Mouse (Mus musculus) CD8-positive naive resting alpha-beta T cell, adult 2 months (primary cell): ENCODE measurements around the gene Dnajb4.
"Not testable (repeated sequence)": the region's sequence is repeated elsewhere in the genome, so short reads cannot be mapped to it uniquely, and the experiment has no call there.

Source experiments
- DNase-seq, 2 experiments: peaks; one replicate each; pipeline ENCODE4 v3.0.0; 2022; ENCODE audit warnings: low read depth in 2 of 2, low spot score in 2 of 2

Gene Dnajb4

DNA sequence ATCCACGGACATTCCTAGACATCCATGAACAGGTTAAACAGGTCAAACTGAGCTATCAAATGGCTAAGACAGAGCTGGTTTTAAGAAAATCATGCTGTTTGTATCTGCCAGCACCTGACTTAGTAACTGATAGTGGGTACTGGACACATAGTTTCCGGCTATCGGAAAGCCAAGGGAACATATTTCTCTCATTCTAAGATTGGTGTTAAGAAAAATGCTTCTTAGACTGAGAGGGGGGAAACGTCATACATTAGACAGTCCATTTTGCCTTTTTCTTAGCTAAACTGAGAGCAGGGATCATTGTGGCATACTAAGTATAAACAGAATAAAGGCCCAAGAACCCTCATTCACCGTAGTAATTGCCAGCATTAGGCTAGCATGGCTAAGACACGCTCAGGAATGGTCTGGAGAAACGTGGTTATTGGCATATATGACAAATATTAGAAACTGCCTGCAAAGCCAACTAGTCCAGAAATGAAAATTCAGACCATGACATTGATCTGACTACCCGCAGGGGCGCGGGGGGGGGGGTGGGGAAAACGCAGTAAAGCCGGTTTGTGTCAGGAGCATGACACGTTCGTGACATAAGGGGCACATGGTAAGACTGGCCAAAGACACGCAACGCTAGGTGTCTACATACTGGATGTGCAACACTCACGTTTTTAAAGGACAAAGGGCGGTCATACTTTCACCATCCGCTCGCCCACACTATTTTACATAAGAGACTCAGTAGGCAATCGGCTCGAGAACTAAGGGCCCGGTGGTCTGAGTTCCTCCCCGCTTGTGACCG, 730 bp downstream of the Dnajb4 start:
- DNase-seq = no peak

DNA sequence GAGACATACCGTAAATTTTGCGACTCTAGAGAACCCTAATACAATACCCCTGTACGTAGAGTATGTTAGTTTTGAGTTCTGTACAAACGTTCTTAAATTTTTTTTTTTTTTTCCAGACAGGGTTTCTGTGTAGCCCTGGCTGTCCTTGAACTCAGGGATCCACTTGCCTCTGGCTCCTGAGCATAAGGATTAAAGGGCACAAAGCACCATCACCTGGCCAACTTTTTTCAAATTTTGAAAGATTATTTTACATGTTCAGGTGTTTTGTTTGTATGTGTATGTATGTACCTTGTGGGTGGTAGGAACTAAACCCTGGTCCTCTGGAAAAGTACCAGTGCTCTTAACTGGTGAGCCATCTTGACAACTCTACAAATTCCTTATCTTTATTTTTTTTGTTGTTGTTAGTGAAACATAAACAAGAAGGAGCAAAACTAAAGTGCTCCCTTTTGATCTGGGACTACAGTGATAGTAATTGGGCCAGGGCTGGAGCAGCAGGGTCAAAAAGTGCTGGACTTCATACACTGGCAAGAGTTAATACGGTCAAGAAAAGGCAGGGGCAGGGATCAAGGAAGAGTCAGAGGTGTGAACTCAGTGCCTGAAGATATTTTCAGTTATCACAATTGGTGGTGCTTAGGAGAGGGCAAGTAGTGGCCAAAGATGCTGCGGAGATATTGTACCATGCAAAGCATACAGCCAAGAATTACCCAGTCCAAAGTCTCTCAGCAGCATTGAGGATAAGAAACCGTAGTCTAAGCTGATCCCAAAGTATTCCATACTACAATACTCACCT, 1.8 kb downstream of the Dnajb4 start:
- no peak for DNase-seq

DNA sequence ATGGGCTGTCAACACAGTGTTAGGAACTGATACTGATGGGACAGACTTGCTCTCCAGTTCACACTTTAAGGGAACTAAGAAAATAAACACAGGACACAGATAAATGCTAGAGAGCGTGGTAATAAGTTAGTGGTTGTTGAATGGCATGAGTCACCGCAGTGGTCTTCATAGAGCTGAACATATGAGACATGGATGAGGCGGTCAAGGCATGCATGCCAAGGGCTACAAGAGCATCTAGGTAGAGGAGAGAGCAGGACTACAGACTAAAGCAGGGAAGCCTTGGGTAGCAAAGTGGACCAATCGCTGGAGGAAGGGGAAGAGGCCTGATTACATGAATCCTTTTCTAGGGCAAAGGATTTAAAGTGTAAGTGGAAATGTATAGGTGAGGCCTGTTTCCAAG, 2.9 kb downstream of the Dnajb4 start:
- no peak for DNase-seq

DNA sequence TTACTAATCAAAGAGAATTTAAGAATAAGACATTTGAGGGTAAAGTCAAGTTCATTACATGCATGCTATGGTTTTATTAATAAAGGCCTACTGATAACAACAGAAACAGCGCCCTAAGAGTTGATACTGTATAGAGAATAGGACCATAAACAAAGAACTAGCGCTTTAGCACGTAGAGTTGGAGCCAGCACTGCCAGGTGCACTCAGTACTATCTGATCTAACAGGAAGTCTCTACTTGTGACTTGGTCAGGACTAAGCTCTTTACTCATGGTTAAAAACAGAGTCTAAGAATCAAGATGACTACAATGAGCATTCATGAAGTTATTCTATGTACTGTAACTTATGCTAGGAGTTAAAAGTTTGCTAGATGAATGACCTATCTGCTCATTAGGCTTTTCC, 5.5 kb downstream of the Dnajb4 start:
- DNase-seq = no peak

DNA sequence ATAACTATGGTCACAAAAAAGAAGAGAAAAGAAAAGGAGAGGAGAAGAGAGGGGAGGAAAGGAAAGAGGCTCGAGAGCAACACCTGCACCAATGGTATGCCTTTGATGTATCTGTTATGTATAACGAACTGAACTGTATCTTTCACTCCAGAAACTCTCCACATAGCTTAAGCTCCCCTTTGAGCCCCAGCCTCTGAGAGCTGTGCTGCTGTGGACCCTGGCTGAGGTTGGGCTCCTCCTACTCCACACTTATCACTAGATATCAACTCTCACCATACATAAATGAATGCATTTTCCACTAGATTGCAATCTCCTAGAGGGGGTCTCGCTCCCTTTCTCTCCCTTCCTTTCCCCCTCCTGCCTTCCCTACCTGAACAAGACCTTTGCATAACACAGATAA, 6.1 kb downstream of the Dnajb4 start:
- no peak for DNase-seq

DNA sequence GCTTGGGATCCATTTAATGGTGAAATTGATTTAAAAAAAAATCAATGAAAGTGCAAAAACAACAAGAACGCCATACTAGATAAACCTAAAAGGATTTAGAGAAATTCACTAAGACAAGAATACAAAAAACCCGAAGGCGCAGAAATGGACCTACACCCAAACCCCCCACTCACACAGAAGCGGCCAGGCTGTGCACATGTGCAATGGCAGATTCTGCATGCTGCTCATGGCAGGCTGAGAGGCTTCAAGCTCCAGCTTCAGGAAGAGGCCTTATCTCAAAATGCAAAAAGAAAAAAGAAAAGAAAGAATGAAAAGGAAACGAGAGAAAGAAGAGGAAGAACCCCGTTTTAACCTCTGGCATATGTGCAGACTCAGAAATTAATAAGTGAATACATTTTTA, 6.7 kb downstream of the Dnajb4 start:
- DNase-seq = no peak

DNA sequence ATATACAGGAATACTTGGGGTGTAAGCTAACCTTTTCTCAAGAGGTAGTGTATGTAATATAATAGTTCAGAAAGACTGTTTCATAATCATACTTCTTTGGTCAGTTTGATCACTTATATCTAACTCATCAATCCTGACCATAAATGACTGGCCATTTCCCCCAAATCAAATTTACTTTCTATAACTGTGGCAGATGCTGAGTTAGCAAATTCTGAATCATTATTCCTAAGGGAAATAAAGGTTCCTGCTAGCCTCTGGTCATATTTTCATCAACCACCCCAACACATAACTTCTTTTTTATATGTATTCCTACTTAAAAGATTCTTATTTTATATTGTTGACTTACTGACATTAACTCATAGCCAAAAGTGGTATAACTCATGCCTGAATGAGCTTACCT, 7.2 kb downstream of the Dnajb4 start:
- DNase-seq = no peak

DNA sequence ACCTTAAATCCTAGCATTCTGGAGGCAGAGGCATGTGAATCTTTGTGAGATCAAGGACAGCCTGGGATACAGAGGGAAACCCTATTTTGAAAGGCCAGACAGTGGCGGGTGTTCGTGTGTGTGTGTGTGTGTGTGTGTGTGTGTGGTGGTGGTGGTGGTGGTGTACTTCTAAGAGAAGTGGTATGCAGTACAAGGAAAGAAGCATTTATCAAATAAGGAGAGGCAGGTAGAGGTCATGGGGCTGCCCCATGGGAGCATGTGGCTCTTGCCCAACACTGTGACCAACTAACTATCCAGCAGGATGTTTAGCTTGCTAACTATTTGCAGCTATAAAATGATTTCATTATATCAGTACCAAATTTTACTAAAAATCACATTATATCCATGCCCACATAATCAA, 8.5 kb downstream of the Dnajb4 start:
- no peak for DNase-seq

DNA sequence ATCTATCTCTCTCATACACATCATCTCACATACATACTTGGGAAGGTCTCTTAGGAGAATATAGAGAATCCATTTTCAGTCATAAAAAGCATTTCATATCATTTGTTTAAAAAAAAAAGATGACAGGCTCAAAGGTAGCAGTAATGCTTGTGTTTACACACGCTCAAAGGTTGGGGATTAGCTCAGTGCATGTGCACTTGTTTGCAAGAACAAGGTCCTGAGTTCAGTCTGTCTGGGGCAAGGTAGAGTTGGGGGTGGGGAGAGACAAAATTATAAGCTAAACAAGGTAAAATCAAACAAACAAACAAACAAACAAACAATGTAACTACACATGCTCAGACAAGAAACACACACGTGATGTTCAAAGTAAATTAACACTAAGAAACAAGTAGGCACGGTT, 8.9 kb downstream of the Dnajb4 start:
- no peak for DNase-seq

DNA sequence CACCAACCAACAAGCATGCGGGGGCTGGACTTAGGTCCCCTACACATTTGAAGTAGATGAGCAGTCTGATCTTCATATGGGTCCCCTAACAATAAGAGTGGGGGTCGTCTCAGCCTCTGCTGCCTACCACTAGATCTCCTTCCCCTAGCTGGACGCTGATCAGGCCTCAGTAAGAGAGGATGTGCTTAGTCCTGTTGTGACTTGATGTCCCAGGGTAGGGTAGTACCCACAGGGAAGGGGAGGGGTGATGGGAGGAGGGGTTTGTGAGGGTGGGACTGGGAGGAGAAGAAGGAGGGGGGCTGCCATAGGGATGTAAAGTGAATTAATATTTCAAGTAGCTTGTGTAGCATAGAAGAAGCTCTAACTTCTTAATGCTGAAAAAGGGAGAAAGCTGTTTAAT, 11.0 kb downstream of the Dnajb4 start:
- DNase-seq = no peak

DNA sequence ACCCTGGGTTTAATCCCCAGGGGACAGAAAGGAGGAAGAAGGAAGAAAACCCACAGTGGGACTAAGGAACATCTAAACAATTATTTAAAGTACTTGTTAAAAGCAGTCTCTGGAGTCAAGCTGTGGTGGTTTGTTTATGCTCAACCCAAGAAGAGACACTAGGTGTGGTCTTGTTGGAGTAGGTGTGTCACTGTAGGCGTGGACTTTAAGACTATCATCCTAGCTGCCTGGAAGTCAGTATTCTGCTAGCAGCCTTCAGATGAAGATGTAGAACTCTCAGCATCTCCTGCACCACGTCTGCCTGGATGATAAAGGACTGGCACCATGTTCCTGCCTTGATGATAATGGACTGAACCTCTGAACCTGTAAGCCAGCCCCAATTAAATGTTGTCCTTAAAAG, 12.9 kb downstream of the Dnajb4 start:
- DNase-seq = not testable (repeated sequence)

DNA sequence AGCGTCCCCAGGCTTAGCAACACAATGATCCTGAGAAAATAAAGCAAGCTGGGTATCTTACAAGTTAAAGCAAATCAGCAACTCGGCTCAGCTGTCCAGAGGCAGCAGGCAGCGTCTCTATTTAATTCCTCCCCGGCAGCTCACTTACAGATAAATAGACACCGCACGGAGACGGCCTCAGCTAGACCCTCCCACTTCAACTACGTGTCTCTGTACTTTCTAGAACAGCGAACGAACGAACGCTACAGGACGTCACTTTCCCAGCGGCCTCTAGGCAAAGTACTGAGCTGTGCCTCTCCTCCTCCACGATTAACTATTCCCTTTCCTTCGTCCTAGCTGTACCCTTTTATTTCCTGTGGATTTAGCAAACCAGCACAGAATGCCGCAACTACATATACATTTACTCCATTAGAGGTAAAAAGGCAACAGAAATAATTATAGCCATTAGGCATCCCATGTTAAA, 16.4 kb downstream of the Dnajb4 start:
- peak; percentile 75 to 81 for DNase-seq

DNA sequence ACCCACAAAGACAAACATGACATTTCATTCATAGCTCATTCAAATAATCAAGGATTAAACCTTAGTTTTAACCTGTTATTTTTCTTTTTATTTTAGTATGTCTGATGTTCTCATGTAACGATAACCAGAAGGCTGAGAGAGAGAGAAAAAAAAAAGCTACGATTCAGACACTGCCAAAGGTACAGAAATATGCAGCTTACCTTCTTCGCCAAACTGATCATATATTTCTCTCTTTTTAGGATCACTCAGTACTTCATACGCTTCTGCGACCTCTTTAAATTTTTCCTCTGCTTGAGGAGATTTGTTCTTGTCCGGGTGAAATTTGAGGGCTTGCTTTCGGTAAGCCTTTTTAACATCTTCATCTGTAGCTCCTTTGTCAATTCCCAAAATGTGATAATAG, 16.9 kb downstream of the Dnajb4 start:
- DNase-seq = no peak

DNA sequence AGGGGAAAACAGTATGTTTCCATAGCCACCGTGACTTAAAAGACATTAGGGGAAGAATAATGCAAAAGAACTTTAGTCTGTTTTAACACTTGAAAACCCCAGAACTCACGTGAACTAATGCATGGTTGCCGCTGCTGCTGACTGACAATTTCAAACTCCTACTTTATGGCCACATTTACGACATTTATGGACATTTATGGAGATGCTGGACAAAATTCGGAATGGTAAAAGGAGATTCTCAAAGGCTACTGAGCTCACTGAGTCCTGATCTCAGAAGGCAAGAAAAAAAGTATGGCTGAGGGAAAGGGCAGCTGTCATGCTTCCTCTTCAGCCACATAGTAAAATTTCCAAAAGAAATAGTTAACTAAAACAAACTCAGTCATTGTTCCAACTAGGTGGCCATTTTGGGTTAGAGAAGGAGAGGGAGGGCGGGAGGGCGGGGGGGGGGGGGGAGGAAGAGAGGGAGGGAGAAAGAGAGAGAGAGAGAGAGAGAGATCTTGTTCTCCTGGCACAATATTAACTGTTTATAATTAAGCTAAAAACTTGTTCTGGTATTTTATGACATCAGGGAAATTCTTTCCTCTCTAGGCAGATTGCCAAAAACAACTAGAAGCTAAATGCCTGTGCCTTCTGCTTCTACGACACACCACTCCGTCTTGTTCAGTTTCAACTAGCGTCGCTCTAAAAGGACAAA, 17.7 kb downstream of the Dnajb4 start:
- DNase-seq = peak in 1 of 2 experiments; percentile 7

DNA sequence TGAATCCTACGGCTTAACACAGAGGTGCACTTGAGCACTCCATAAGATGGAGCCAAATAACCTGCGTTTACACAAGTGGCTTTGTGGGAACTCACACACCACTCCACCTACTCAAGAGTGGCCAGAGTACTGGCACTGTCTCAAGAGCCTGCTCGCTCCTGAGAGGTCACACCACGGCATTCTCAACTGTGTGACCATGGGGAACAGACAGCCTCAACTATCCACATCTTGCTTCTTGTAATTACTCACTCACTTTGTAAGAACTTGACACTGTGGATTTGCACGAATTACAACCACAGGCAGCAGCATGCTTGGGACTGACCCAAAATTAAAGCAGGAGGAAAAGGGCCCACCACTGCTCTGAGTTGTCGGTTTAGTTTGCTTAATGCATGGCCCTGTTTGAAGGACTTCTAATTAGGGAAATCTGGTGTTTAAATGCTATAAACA, 18.3 kb downstream of the Dnajb4 start:
- DNase-seq = no peak

DNA sequence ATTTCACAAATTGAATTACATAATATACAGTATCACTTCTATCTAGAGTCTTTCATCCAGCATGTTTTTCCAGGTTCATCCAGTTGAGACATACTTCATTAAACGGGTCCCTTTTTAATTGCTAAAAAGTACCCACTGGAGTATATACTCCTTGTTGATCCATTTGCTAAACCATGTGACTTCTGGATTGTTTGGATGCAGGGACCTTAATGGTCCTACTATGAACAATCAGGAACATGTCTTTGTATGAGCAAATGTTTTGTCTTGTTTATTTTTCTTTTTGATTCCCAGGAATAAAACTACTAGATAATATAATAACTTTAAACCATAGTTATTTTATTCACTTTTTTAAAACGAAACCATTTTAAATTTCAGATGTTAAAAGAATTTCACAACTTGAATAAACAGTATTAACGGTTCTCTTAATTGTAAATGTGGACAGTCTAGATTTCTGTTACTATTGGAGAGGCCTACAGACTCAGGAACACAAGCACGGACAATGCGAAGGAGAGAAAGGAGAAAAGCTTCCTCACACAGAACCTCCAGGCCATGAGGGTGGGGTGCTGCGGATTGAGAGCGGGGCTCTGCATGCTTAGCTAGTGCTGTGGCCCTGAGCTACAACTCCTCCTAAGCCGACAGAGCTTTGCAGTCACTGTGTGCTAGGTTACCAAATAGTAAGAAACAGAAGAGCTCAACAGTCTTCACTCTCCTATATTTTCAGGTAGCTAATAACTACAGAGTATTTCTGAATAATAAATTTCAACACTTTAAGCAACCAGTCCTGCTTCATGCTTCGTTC, 19.2 kb downstream of the Dnajb4 start:
- DNase-seq = no peak

DNA sequence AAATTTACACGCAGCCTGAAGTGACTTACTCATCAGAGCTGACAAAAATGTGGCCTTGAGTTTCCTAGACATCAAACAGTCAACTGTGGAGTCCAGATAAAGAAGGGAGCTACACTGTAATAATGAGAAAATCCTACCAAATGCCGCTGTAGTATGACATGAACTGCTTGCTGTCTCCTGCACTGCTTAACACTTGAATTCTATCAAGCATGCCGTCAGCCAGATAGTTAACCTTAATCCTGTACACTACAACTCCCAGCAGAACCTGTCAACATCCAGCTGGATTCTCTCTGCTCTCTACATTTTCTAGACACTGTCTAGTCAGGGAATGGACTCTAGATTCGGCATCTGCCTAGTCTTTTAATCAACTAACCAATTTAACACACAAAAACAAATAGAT, 20.8 kb downstream of the Dnajb4 start:
- no peak for DNase-seq

DNA sequence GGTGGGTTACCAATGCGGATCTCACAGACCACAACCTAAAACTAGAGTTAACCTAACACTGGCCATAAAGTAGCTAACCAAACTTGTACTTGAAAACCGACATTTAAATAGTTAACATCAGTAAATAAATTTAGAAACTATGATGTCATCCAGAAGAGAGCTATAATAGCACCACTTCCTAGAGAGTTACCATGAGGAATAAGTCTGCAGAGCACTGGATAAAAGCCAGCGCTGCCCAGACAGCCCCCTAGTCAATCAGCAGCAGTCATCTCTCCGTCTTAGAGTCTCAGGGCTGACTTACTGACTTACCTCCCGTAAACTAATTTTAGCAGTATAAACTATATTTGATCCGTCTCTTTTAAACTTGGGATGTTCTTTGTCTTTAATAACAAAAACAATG, 24.0 kb downstream of the Dnajb4 start:
- no peak for DNase-seq

DNA sequence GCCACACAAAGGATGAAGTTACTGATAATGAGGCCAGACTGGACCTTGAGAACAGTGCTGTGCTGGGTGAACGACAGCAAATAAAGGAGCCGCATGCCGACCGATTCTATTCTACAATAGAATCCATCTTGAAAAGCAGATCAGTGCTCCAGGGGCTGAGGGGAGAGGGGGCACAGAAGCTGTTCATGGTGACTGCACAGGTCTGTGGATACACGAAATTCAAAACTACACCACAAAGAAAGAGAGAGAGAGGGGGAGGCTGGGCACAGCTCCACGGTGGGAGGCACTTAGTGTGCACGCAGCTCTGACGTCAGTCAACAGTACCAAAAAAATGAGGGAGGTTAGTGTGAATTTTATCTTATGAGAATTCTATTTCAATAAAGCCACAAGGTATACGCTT, 26.6 kb downstream of the Dnajb4 start:
- DNase-seq = no peak

DNA sequence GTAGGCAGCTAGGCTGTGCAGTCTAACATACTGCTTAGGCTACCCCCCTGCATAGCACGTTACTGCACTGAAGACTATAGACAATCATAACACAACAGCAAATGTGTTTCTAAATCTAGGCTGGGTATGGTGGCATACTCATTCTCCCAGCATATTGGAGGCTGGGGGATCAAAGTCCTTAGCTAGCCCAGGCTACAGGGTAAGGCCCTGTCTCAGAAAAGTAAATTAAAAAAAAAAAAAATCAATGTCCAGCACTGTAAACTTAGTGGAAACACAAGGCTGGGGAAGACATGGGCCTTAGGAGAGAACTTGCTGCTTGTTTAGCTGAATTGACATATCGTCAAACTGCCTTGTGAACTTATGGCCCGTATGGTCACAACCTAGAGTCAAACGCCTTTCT, 29.5 kb downstream of the Dnajb4 start:
- no peak for DNase-seq

DNA sequence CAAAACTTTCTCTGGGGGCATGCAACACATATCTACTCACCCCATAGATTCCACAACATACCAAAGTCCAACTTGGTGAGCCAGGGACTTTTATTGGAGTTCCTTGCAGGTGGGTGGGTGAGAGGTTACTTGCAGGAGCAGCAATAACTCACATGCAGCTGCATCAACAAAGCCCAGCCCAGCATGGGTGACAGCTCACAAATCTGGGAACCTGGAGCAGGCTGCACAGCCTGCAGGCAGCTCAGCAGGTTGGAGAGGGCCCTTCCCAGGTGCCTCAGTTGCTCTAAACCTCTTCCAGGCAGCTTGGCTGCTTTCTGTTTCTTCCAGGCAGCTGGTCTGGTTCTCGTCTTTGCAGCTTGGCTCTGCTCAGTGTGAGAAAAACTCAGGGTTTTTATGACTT, 30.8 kb downstream of the Dnajb4 start:
- no peak for DNase-seq
